Mouse (Mus musculus) forebrain, embryonic 14.5 days (tissue): ENCODE results near the gene Fbxo24. TPM values are rescaled to one million over a fixed set of nuclear protein-coding genes. Genes with fewer than 3 reads are reported as not detected.

Source experiments
- ATAC-seq: fragments of 200-750 bp; cut with Nextera tagmentation; 2 replicates; pipeline ENCODE4 v1.8.0; 2017; ENCODE audit warnings: mild to moderate bottlenecking, moderate library complexity
- DNase-seq: peaks from one replicate; pipeline ENCODE4 v3.0.0-alpha.2; 2015; ENCODE audit warnings: low spot score
- H3K27ac ChIP-seq: fragments of 300-500 bp; sonication (generic); 2 replicates; pipeline ENCODE4 v1.5.1; 2014; ENCODE audit warnings: low read depth, mild to moderate bottlenecking, control low read depth, low read length, moderate library complexity
- H3K27me3 ChIP-seq: fragments of 300-500 bp; sonication (generic); replicated peaks from 2 replicates; pipeline ENCODE4 v1.6.1; 2014; ENCODE audit warnings: low read length, control low read depth, mixed read lengths; ENCODE audit not compliant: control insufficient read depth, insufficient read depth
- H3K36me3 ChIP-seq: fragments of 300-500 bp; sonication (generic); 2 replicates; pipeline ENCODE4 v1.6.1; 2014; ENCODE audit warnings: low read length, control low read depth; ENCODE audit not compliant: control insufficient read depth, insufficient read depth
- H3K4me1 ChIP-seq: fragments of 300-500 bp; sonication (generic); 2 replicates; pipeline ENCODE4 v1.6.1; 2014; ENCODE audit warnings: antibody characterized with exemption, low read length, control low read depth; ENCODE audit not compliant: control insufficient read depth, insufficient read depth
- H3K4me2 ChIP-seq: fragments of 300-500 bp; sonication (generic); 2 replicates; pipeline ENCODE4 v1.6.1; 2014; ENCODE audit warnings: mild to moderate bottlenecking, control low read depth, low read length
- H3K4me3 ChIP-seq: fragments of 300-500 bp; sonication (generic); 2 replicates; pipeline ENCODE4 v1.5.1; 2014; ENCODE audit warnings: low read depth, low read length, control low read depth
- H3K9ac ChIP-seq: fragments of 300-500 bp; sonication (generic); 2 replicates; pipeline ENCODE4 v1.6.1; 2014; ENCODE audit warnings: mild to moderate bottlenecking, low read length, control low read depth, moderate library complexity
- H3K9me3 ChIP-seq: fragments of 300-500 bp; sonication (generic); replicated peaks from 2 replicates; pipeline ENCODE4 v1.6.1; 2016; ENCODE audit warnings: low read length, control low read depth, mixed read lengths; ENCODE audit not compliant: control insufficient read depth
- WGBS: fragments of 180-500 bp; shearing (Covaris S2); extraction: QIAGEN DNeasy Blood & Tissue Kit; methylation state at CpG from one replicate; pipeline ENCODE4 v1.1.7; 2014; 5-methylcytosine and 5-hydroxymethylcytosine counted together
- polyA plus RNA-seq: library from polyadenylated mRNA; unstranded; fragments of >200 nt; fragmentation: Nextera tagmentation; extraction: Ambion mirVana; gene quantifications from 2 replicates; pipeline ENCODE4 v1.2.1, GENCODE M21; 2014

Fbxo24 gene
- polyA plus RNA-seq, 1 experiment from 2014 or later, result 0.10 TPM

GRCm38 (mm10) chr5:137601365-137601729 lies 27.5 kb downstream of the Fbxo24 start:
- peak overlapping the region; percentile 95 for H3K4me2 ChIP-seq
- ATAC-seq (no peak), DNase-seq (no peak)
- peak overlapping the region; percentile 74 for H3K4me3 ChIP-seq
- no peaks in the 10 kb centered on the region for H3K27me3 ChIP-seq
- peak overlapping the region; percentile 86; the same call in 1 of the 2 replicates for H3K9ac ChIP-seq
- no peaks in the 10 kb centered on the region for H3K9me3 ChIP-seq
- H3K36me3 ChIP-seq, result no peaks in the 10 kb centered on the region
- WGBS, result under 1% methylated on average over 22 of the region's 22 CpGs
- H3K4me1 ChIP-seq, result peaks cover 18% of the 10 kb centered on the region
- H3K27ac ChIP-seq, result no peak overlapping the region

GRCm38 (mm10) chr5:137600619-137601364 lies 28.0 kb downstream of the Fbxo24 start, which contains the start of gene Mospd3:
TSS of gene Mospd3 (minus strand) at chr5:137601058.
- DNase-seq, result peak; percentile 99
- Histone ChIP-seq H3K9ac (peak within 1 kb of the TSS; percentile 86), H3K27ac (peak within 1 kb of the TSS; percentile 78), H3K4me2 (peak within 1 kb of the TSS; percentile 95), H3K4me3 (peak within 1 kb of the TSS; percentile 74), H3K36me3 (no peaks in the 10 kb centered on the region), H3K27me3 (no peaks in the 10 kb centered on the region), H3K9me3 (no peaks in the 10 kb centered on the region), H3K4me1 (peaks cover 18% of the 10 kb centered on the region)
- peak; percentile 97 for ATAC-seq
- WGBS, result under 1% methylated on average over 41 of the region's 41 CpGs

GRCm38 (mm10) chr5:137600281-137600618 lies 28.6 kb downstream of the Fbxo24 start:
- Histone ChIP-seq H3K9ac (peak overlapping the region; percentile 86), H3K9me3 (no peaks in the 10 kb centered on the region), H3K27me3 (no peaks in the 10 kb centered on the region), H3K36me3 (no peaks in the 10 kb centered on the region), H3K4me1 (peaks cover 18% of the 10 kb centered on the region), H3K27ac (peak overlapping the region; percentile 78; the same call in 1 of the 2 replicates), H3K4me2 (peak overlapping the region; percentile 95), H3K4me3 (peak overlapping the region; percentile 74)
- WGBS, result 4% methylated on average over 19 of the region's 19 CpGs
- no peak for DNase-seq
- ATAC-seq, result no peak; the same call in 1 of the 2 replicates

DNA sequence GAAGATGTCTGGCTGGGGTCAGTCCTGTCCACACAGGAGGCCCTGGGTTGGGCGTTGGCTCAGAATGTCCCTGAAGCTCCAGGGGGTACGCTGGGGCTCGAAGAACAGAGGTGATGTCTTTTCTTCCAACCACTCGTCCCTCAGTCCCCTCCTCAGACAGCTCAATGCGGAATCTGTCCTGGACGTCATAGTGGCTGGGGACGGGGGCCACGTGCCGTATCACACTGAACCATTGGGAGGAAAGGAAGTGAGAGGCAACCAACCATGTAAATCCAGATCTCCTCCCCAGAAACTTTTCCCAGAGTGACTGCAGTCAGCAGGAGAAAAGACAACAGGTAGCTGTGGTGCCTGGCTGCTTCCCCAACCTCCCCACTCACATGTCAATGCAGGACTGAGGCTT lies 29.2 kb downstream of the Fbxo24 start:
- Histone ChIP-seq H3K4me2 (peak overlapping the region; percentile 95), H3K9ac (peak overlapping the region; percentile 86), H3K9me3 (no peaks in the 10 kb centered on the region), H3K27me3 (no peaks in the 10 kb centered on the region), H3K4me3 (peak overlapping the region; percentile 74), H3K36me3 (no peaks in the 10 kb centered on the region), H3K27ac (no peak overlapping the region), H3K4me1 (peaks cover 18% of the 10 kb centered on the region)
- WGBS, result 68% methylated on average over 9 of the region's 9 CpGs
- DNase-seq (no peak), ATAC-seq (no peak)

- H3K9ac ChIP-seq, result no peak overlapping the region
- H3K36me3 ChIP-seq, result no peaks in the 10 kb centered on the region
- no peaks in the 10 kb centered on the region for H3K9me3 ChIP-seq
- H3K4me3 ChIP-seq, result no peak overlapping the region
- WGBS, result 86% methylated on average over 2 of the region's 2 CpGs
- no peak for ATAC-seq
- no peaks in the 10 kb centered on the region for H3K27me3 ChIP-seq
- H3K4me2 ChIP-seq, result no peak overlapping the region
- no peak for DNase-seq
- H3K4me1 ChIP-seq, result peaks cover 18% of the 10 kb centered on the region
- no peak overlapping the region for H3K27ac ChIP-seq
These were observed 30.5 kb downstream of the Fbxo24 start for GRCm38 (mm10) chr5:137598100-137598826.

DNA sequence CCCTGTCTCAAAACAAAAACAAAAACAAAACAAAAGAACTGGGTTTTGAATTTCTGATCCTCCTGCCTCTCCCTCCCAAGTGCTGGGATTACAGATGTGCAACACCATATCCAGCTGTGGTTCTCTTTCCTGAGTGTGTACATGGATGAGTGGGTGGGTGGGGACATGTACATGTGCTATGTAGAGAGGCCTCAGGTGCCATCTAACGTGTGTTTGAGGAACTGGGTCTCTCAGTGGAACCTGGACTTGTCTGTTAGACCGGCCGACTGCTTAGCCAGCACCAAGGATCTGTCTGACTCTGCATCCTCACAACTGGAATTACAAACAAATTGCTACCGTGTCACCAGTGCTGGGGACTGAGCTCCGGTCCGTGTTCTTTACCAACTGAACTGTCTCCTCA lies 31.2 kb downstream of the Fbxo24 start:
- no peaks in the 10 kb centered on the region for H3K36me3 ChIP-seq
- DNase-seq (no peak), ATAC-seq (no peak)
- H3K4me3 ChIP-seq, result no peak overlapping the region
- H3K27me3 ChIP-seq, result no peaks in the 10 kb centered on the region
- no peak overlapping the region for H3K9ac ChIP-seq
- WGBS, result 96% methylated on average over 6 of the region's 6 CpGs
- H3K9me3 ChIP-seq, result no peaks in the 10 kb centered on the region
- H3K27ac ChIP-seq, result no peak overlapping the region
- H3K4me1 ChIP-seq, result peaks cover 17% of the 10 kb centered on the region
- no peak overlapping the region for H3K4me2 ChIP-seq

- H3K4me1 ChIP-seq, result peaks cover 13% of the 10 kb centered on the region
- no peaks in the 10 kb centered on the region for H3K27me3 ChIP-seq
- H3K4me3 ChIP-seq, result no peak overlapping the region
- no peak overlapping the region for H3K27ac ChIP-seq
- H3K4me2 ChIP-seq, result peak overlapping the region; percentile 21; the same call in 1 of the 2 replicates
- ATAC-seq, result no peak
- no peaks in the 10 kb centered on the region for H3K9me3 ChIP-seq
- H3K9ac ChIP-seq, result no peak overlapping the region
- no peak for DNase-seq
- 38% methylated on average over 22 of the region's 30 CpGs for whole genome bisulfite sequencing
- H3K36me3 ChIP-seq, result no peaks in the 10 kb centered on the region
These were observed 32.1 kb downstream of the Fbxo24 start for GRCm38 (mm10) chr5:137596601-137597261.

DNA sequence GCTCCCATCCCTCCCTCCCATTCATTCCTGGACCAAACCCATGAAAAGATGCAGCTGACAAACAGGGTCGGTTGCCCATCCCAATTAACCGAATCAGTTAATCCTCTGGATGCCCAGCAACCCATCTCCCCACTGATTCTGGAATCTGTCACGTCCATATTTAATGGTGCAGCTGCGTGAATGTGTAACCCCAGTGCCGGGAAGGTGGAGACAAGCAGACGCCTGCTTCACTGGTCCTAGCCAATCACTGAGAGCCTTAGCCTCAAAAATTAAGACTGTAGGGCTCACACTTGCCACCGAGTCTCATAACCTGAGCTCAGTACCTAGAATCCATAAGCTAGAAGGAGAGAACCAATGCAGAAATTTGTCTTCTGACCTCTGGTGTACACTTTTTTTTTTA lies 32.9 kb downstream of the Fbxo24 start:
- 75% methylated on average over 7 of the region's 7 CpGs for WGBS

More for the DNA sequence above, 32.9 kb downstream of the Fbxo24 start:
- no peak overlapping the region for H3K27ac ChIP-seq
- H3K9ac ChIP-seq, result no peak overlapping the region
- no peak overlapping the region for H3K4me3 ChIP-seq
- no peaks in the 10 kb centered on the region for H3K27me3 ChIP-seq
- H3K9me3 ChIP-seq, result no peaks in the 10 kb centered on the region
- H3K4me1 ChIP-seq, result peaks cover 13% of the 10 kb centered on the region
- no peaks in the 10 kb centered on the region for H3K36me3 ChIP-seq
- DNase-seq (no peak), ATAC-seq (no peak)
- H3K4me2 ChIP-seq, result no peak overlapping the region
